12 mouse cellular contexts compared by ENCODE assay signal in genomic region chr5:124189572-124189981, GRCm38 (mm10). TPM values are rescaled to one million over a fixed set of nuclear protein-coding genes. Genes with fewer than 3 reads are reported as not detected.
DNase-seq lines count a peak whose midpoint lies in the region; ATAC-seq lines count a peak whose summit lies in the region.
"Had no signal": no experiment of that assay in that cellular context is flagged by ENCODE, and none has a peak within 500 bp of the region (broad histone marks: within the 10 kb centered on the region; RNA-seq: fewer than 3 reads in every experiment).

No protein-coding gene starts in this region.

- 0 out of 2 replicates have a peak overlapping the region, but pooled peaks have one; percentile 37 for H3K27ac ChIP-seq in heart, embryonic 11.5 days (ENCODE audit: low read depth, low read length)
- 0 out of 2 replicates have a peak overlapping the region, but pooled peaks have one; percentile 0 for H3K27ac ChIP-seq in midbrain, embryonic 10.5 days (replicated peaks)
- H3K27ac ChIP-seq in midbrain, embryonic 14.5 days (replicated peaks; ENCODE audit: low read depth, low read length) = no peak overlapping the region
- H3K27ac ChIP-seq: stomach, embryonic 15.5 days had no signal

- no peak overlapping the region for H3K4me3 ChIP-seq in heart, embryonic 11.5 days (ENCODE audit: low read depth, low read length)
- H3K4me3 ChIP-seq in midbrain, embryonic 10.5 days = no peak overlapping the region
- H3K4me3 ChIP-seq in midbrain, embryonic 14.5 days (replicated peaks; ENCODE audit: low read depth, low read length) = no peak overlapping the region
- H3K4me3 ChIP-seq: stomach, embryonic 15.5 days had no signal

- no peak for ATAC-seq in heart, embryonic 11.5 days (replicated peaks; ENCODE audit: insufficient number of reproducible peaks, low FRiP score, low TSS enrichment)
- no peak for ATAC-seq in midbrain, embryonic 14.5 days (ENCODE audit: low FRiP score, low TSS enrichment)
- peak; percentile 65 for ATAC-seq in megakaryocyte-erythroid progenitor cell, adult 5-6 weeks (replicated peaks; ENCODE audit: low FRiP score, low TSS enrichment, poor library complexity, severe bottlenecking)
- ATAC-seq: intestine, postnatal 0 days had no signal

- peaks cover 81% of the 10 kb centered on the region for H3K4me1 ChIP-seq in heart, embryonic 11.5 days (ENCODE audit: control insufficient read depth, insufficient read depth, low read length)
- H3K4me1 ChIP-seq in midbrain, embryonic 10.5 days = peaks cover 76% of the 10 kb centered on the region
- peaks cover 71% of the 10 kb centered on the region for H3K4me1 ChIP-seq in midbrain, embryonic 14.5 days (ENCODE audit: control insufficient read depth, insufficient read depth, low read length)

- 0 out of 2 replicates have a peak overlapping the region, but pooled peaks have one; percentile 12 for H3K9ac ChIP-seq in heart, embryonic 11.5 days (ENCODE audit: low read depth, low read length)
- no peak overlapping the region for H3K9ac ChIP-seq in midbrain, embryonic 14.5 days (replicated peaks; ENCODE audit: low read length)
- H3K9ac ChIP-seq: stomach, embryonic 15.5 days had no signal

- H3K27me3 ChIP-seq in heart, embryonic 11.5 days (ENCODE audit: control insufficient read depth, insufficient read depth, low read length) = no peaks in the 10 kb centered on the region; the same call in 1 of the 2 replicates
- H3K27me3 ChIP-seq in midbrain, embryonic 10.5 days (ENCODE audit: low read depth, poor library complexity, severe bottlenecking) = peaks cover 38% of the 10 kb centered on the region
- no peaks in the 10 kb centered on the region for H3K27me3 ChIP-seq in midbrain, embryonic 14.5 days (ENCODE audit: control insufficient read depth, insufficient read depth, low read length)
- H3K27me3 ChIP-seq: stomach, embryonic 15.5 days had no signal

- no peak for DNase-seq in heart, postnatal 4 days
- DNase-seq in midbrain, embryonic 10.5 days (ENCODE audit: low spot score) = no peak
- DNase-seq in midbrain, embryonic 14.5 days = no peak
- peak; percentile 62 for DNase-seq in fibroblast of lung, adult 2 months (ENCODE audit: low read depth)
- no peak for DNase-seq in thymus, postnatal 36 days
- DNase-seq in spleen, postnatal 36 days (ENCODE audit: low spot score in 2 of 2) = no peak
- DNase-seq: cerebellum, postnatal 25 days; lung, postnatal 14 days had no signal

- H3K4me2 ChIP-seq in heart, embryonic 11.5 days = no peak overlapping the region
- H3K4me2 ChIP-seq in midbrain, embryonic 14.5 days (ENCODE audit: low read length) = no peak overlapping the region
- H3K4me2 ChIP-seq: stomach, embryonic 15.5 days had no signal

- WGBS in heart, embryonic 11.5 days (ENCODE audit: insufficient replicate concordance) = 61% methylated on average over 4 of the region's 4 CpGs
- WGBS in midbrain, embryonic 10.5 days = 87% methylated on average over 4 of the region's 4 CpGs
- 90% methylated on average over 4 of the region's 4 CpGs for WGBS in midbrain, embryonic 14.5 days

- no peaks in the 10 kb centered on the region for H3K36me3 ChIP-seq in heart, embryonic 11.5 days (ENCODE audit: control insufficient read depth, insufficient read depth, low read length)
- no peaks in the 10 kb centered on the region for H3K36me3 ChIP-seq in midbrain, embryonic 10.5 days
- H3K36me3 ChIP-seq in midbrain, embryonic 14.5 days (ENCODE audit: control insufficient read depth, insufficient read depth, low read length) = no peaks in the 10 kb centered on the region
- H3K36me3 ChIP-seq: stomach, embryonic 15.5 days had no signal

- no peaks in the 10 kb centered on the region for H3K9me3 ChIP-seq in heart, embryonic 11.5 days (replicated peaks; ENCODE audit: control insufficient read depth, low read length)
- H3K9me3 ChIP-seq in midbrain, embryonic 10.5 days (replicated peaks) = no peaks in the 10 kb centered on the region
- H3K9me3 ChIP-seq in midbrain, embryonic 14.5 days (ENCODE audit: control insufficient read depth, low read length) = no peaks in the 10 kb centered on the region
- H3K9me3 ChIP-seq: stomach, embryonic 15.5 days had no signal

RNA-seq across cellular contexts. Expression of gene Pitpnm2, which starts 60.0 kb away (rescaled TPM):
- polyA plus RNA-seq in heart, embryonic 11.5 days (2014; fragmentation: Nextera tagmentation; extraction: Ambion mirVana) = 7.0 and 7.8 TPM in 2 replicates
- total RNA-seq in heart, postnatal 4 days (2021) = 10 to 100 TPM; 45.9 to 52.2 TPM
- 2.9 and 4.0 TPM in 2 replicates for polyA plus RNA-seq in midbrain, embryonic 10.5 days (2016; fragmentation: Nextera tagmentation; extraction: Ambion mirVana)
- 10.7 and 11.6 TPM in 2 replicates for polyA plus RNA-seq in midbrain, embryonic 14.5 days (2014; fragmentation: Nextera tagmentation; extraction: Ambion mirVana)
- 23.7 and 33.3 TPM in 2 replicates for total RNA-seq in megakaryocyte-erythroid progenitor cell, adult 5-6 weeks (2014; fragmentation: Nextera tagmentation)
- 6.5 and 10.9 TPM in 2 replicates for total RNA-seq in megakaryocyte-erythroid progenitor cell, adult 5-6 weeks (2017)
